Mouse (Mus musculus) WW6 (cell line): ENCODE measurements at regions not wholly inside any gene's neighbourhood (a gene's known extent, or its start where the extent isn't known, plus 50 kb on each side); places are given as distances from the start of the nearest gene placed in this dataset.

Experiments
- DNase-seq: peaks from one replicate; pipeline ENCODE4 v3.0.0-alpha.2; 2013; ENCODE audit warnings: low read depth, low spot score

DNA sequence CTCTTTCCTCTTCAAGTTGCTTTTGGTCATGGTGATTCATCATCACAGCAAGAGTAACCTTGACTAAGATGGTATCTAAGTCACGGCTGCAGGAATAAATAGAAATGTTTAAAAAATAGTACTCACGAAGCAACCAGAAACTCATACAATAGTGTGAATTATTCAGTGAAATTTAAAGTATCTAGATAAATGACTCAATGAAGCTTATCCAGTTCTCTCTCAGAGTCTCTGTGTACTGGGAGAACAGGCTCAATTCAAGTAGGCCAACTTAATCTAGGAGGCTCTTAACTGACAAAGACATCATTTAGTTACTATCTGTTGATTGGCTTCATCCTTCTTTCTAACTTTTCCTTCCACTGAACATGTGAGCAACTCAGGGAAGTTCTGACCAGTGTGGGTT is 175.5 kb upstream of the Pcdh15 start:
- DNase-seq = no peak

DNA sequence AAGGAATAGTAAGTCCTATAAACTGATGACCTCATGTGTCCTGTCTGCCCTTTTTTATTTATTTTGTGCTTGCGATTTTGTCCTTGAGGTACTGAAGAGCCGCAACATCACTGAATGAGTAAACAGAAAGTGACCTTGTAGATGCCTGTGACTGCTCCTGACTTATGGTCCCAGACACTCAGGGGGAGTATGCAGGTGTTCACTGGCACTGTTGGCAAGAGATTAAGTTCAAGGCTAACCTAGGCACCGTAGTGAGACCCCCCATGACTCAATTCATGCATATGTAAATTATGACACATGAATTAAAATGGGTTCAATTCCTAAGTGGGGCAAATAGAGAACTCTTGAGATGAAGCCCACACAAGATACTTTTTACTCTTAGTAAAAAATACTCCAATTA is 142.2 kb upstream of the Pcdh15 start:
- no peak for DNase-seq

DNA sequence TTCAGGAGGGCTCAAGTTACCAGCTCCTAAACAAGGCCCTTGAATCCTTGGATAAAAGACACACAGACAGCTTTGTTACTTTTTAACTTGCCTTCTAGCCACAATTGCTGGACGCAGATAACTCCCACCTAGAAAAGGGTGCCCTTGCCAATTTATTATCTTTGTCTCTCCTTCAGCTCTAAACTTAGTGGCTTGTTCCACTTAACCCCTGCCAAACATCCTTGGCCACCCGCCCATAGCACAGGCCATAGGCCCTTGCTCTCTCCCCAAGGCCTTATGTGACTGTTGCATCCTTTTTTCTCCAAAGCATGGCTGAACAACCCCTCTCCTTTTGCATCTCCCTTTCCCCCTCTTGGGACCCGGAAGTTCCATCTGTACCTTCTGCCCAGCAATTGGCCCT is 139.1 kb upstream of the Pcdh15 start:
- DNase-seq = no peak

DNA sequence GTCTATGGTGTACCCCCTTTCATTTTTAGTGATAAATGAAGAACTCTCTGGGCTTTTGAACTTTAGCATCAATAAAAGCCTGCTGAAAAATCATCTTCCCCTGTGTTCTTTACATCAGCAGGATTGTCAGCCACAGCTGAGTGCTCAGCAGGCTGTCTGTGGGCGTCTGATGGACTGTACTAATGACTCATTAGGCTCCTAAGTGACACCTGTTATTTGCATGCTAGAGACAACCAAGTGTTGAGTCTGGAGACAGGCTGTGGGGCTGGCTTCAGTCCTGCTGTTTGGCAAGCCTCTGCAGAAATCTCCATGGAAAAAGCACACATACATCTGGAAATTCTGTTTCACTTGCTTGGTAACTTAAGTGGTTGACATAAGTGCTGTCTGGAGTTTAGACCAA is 117.8 kb upstream of the Pcdh15 start:
- no peak for DNase-seq

DNA sequence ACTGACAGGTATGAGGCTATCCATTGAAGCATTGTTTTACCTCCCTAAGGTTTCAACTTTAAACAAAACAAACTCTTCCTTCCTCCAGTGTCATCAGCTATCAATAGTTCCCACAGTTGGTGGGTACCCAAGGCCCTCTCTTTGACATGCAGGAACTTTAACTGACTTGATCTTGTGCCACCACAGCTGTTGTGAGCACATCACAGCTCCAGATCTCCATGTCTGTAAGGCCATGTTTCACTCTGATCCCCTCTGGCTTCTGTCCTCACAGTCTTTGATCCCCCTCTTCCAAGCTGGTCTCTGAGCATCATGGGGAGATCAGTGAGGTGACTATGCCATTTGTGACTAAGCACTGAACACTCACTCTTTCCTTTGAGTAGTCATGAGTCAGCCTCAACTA is 110.8 kb upstream of the Pcdh15 start:
- DNase-seq = no peak

DNA sequence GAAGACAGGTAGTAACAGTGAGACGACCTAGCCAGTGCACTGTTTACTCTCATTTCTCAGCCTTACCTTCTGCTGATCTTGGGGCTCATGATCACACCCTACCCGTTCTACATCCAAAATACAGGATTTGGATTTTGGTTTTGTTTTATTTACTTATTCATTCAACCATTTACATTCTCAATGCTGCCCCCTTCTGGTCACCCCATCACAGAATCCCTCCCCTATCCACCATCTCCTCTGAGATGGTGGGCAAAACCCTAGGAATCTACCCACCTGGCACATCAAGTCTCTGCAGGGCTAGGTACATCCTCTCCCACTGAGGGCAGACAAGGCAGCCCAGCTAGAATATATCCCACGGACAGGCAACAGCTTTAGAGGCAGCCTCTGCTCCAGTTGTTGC is 88.2 kb upstream of the Pcdh15 start:
- peak; percentile 9 for DNase-seq

DNA sequence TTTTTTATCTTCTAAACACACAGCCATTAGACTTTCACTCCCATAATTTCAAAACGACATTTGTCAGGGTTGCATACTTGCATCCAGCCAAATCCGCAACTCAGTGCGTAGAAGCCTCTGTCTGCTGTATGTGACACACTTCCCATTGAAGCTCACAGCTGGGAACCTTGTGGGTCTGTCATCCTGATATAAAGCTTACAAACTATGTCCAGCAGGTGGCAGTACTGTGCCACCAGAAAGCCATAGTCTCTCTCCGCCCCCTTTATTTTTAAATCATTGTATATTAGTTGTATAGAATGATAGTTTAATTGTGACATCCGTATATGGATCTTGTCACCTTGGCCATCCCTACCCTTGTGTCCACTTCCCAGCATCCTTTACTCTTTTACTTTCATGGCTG is 87.3 kb upstream of the Pcdh15 start:
- DNase-seq = peak; percentile 24

DNA sequence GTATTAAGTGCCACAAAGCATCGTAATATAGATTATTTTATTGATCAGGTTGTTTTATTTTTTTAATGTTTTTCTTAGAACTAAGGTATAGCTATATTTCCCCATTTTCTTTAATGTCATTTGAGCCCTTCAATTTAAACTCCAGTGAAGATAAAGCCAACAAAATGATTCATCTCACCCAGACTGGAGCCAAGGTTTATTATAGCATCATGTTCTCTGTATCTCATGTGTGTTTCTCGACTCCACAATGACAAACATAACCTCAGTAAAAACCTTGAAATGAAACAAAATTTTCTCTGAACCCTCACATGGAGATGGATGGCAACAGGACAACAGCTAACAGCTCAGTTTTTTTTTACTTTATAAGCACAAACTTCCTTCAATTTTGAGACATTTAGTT is 61.7 kb upstream of the Pcdh15 start:
- DNase-seq = no peak

DNA sequence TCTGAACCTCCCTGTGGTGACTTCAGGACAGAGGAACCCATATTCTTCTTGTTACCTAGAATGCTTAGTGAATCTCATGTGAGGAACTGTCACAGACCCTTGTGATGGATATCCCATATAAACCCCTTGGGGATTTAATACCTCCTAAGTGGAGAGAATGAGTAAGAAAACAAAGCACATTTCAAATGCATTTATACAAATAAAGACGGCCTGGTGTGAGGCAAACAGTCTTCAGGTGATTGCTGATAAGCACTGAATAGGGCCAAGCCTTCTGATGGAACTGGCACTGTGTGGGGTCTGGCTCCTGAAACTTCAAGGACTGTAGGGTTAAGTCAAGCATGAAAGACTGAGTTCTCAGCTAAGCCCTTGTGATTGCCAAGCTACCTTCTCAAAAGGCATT is 59.6 kb upstream of the Pcdh15 start:
- no peak for DNase-seq
